Mouse (Mus musculus): ENCODE results near the gene Olfr1487.
"Not testable (repeated sequence)": the region's sequence is repeated elsewhere in the genome, so short reads cannot be mapped to it uniquely, and the experiment has no call there.

Olfr1487 gene

DNA sequence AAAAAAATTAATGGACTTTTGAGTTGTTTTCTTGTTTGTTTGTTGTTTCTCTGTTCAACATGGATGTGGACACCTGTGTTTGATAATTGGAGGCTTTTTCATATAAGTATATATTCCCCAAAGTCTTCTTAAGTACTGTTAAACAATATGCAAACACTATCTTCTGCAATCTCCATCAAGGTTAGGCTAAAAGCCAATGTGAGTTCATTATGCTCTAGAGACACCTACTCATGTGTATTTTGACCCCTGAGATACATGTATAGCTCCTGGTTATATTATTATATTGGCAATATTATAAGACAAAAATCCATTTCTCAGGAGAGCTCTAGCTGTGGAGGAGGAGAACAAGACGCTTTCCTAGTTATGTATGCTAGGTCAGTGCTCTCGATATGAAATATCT lies at the start of gene Olfr1487:
Gene Olfr1487, plus strand, starts transcription at position 301 of the 400 bp plus-strand sequence.
- not testable (repeated sequence) for DNase-seq (ENCODE audit: extremely low read depth, low read depth, low spot score)

DNA sequence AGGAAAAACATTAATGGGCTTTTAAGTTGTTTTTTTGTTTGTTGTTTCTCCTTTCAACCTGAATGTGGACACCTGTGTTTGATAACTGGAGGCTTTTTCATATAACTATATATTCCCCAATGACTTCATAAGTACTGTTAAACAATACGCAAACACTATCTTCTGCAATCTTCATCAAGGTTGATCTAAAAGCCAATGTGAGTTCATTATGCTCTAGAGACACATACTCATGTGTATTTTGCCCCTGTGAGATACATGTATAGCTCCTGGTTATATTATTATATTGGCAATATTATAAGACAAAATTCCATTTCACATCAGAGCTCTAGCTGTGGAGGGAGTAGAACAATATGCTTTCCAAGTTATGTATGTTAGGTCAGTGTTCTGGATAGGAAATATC lies 34.0 kb upstream of the Olfr1487 start, which contains the start of gene Olfr1484:
Gene Olfr1484, plus strand, starts transcription at position 301 of the 400 bp plus-strand sequence.
- DNase-seq (ENCODE audit: extremely low read depth, low read depth, low spot score): no peak

DNA sequence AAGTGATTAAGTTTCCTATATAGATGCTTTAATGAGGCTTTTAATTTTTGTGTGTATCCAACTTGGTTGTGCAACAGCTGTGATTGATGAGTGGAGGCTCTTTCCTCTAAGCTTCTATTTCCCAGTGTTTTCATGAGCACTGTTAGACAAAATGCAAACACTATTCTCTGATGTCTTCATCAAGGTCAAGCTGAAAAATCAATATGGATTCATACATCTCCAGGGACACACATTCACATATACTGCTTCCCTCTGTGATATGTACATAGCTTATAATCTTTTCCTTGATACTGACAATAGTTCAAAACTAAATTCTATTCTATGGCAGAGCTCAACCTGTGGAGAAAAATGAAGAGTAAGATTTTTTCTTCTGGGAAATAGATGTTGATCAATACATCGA lies 14.1 kb downstream of the Olfr1487 start, which contains the start of gene Olfr1489:
Gene Olfr1489, plus strand, starts transcription at position 301 of the 400 bp plus-strand sequence.
- no peak for DNase-seq (ENCODE audit: extremely low read depth, low read depth, low spot score)

DNA sequence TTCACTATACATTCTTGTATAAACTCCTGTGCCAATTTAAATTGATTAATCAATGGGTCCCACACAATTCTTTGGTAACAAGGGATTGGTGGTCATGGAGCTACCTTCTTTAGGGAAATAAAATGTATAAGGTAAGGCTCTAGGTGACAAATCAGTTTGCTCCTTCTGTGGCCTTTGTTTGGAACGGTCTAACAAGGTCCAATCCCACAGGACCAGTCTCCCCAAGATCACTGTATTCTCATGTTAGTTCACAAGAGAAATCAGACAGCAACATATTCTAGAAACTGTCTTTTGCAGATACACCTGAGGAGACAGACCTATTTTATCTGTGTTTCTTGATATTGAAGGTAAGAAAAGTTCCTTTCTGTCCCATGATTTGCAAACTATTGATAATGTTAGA lies 33.6 kb downstream of the Olfr1487 start, which contains the start of gene Olfr1490:
Gene Olfr1490, plus strand, starts transcription at position 301 of the 400 bp plus-strand sequence.
- DNase-seq (ENCODE audit: extremely low read depth, low read depth, low spot score): no peak
